Mouse (Mus musculus) gastrocnemius, postnatal 10 days (tissue): ENCODE measurements around the gene Cmtm2b. TPM values are rescaled to one million over a fixed set of nuclear protein-coding genes. Genes with fewer than 3 reads are reported as not detected.

Experiments
- DNase-seq: peaks from one replicate; pipeline ENCODE4 v3.0.0; 2021; ENCODE audit warnings: mixed read lengths
- total RNA-seq, 2 experiments: library from RNA; stranded (reverse); gene quantifications; 2 replicates each; pipeline ENCODE4 v1.2.3; 2021

The Cmtm2b gene
- total RNA-seq, 2 experiments from 2014 or later, result not detected

GRCm38 (mm10) chr8:104342426-104342825 lies 20.4 kb downstream of the Cmtm2b start:
- no peak for DNase-seq

GRCm38 (mm10) chr8:104343957-104344356 lies 21.9 kb downstream of the Cmtm2b start:
- DNase-seq, result peak; percentile 93

GRCm38 (mm10) chr8:104344622-104345021 lies 22.6 kb downstream of the Cmtm2b start:
- no peak for DNase-seq

GRCm38 (mm10) chr8:104346706-104347105 lies 24.7 kb downstream of the Cmtm2b start:
- DNase-seq, result no peak

GRCm38 (mm10) chr8:104348971-104349370 lies 26.9 kb downstream of the Cmtm2b start:
- no peak for DNase-seq

DNA sequence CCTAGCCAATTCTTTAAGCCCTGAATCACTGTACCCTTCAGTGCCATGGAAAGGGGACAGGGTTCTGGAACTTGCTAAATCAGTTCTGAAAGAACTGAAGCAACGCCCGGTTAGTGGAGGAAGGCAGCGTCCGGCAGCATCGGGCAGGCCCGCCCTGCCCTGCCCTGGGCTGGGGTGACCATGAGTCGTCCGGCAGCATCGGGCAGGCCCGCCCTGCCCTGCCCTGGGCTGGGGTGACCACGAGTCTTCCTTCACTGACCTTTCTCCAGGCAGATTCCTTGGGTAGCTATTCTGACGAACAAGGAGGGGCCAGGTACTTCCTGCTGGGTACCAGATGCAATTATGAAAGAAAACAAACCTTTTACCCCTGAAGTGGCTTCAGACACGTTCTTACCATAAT lies 28.0 kb downstream of the Cmtm2b start:
- DNase-seq, result no peak

DNA sequence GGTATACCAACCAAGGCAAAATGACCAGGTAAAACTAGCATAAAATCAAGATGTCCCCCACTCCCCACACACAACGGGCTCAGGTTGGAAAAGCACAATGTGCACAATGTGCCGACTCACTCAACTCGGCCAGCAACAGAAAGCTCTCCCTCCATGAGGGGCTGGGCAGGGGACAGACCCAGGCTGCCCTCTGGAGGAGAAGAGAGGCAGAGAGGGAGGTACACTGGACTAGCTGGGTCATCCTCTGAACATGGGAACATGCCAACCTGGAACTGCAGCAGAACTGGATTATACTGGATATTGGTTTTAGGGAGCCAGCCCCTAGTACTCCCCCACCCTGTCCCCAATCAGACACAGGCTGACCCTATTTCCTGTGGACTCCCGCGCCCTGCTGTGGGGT lies 31.2 kb downstream of the Cmtm2b start:
- DNase-seq, result no peak

GRCm38 (mm10) chr8:104354504-104354903 lies 32.5 kb downstream of the Cmtm2b start:
- DNase-seq, result no peak

DNA sequence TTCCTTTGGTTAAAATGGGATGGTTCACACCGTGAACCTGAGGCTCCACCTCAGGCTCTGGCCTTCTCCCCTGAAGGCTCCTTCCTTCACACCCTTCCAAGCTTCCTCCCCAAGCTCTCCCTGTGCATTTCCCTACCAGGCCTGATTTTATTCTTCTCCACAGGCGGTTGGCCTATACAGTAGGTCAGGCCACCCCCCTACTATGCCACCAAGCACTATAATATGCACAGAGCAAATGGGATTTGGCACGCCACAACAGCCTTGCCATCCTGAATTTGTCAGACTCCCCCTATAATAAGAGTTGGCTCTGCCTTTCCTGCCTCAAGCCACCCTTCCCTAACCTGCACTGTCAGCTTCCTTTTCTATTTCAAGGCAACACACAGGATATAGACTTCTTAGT lies 36.6 kb downstream of the Cmtm2b start:
- DNase-seq, result no peak

DNA sequence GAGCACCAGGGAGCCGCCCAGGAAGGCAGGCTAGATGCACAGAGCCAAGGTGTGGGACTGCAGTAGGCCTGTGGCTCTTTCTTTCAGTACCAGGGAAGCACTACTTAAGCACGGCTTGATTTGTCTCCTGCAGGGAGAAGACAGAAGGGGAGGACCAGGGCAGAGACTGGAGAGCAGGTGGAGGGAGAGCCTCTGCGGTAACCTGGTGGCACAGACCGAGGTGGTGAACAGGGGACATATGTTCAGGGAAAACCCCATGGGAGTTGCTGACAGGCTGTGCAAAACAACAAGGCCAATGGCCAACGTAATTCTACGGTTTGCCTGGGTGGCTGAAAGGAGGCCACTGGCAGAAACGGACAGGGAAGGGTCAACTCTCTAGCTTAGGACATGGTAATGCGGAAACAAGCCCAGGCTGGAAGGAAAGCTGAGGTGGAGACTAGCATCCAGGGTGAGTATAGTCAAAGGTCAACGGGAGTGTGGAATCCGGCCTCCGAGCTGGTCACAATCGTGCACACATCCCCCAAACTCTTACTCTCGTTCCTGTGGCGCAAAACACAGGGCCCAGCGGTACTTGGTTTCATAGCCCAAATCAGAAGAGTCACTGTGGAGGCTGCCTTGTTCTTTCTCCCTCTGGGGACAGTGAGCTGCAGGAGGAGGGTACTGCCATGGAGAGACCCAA lies 37.9 kb downstream of the Cmtm2b start:
- DNase-seq, result no peak

DNA sequence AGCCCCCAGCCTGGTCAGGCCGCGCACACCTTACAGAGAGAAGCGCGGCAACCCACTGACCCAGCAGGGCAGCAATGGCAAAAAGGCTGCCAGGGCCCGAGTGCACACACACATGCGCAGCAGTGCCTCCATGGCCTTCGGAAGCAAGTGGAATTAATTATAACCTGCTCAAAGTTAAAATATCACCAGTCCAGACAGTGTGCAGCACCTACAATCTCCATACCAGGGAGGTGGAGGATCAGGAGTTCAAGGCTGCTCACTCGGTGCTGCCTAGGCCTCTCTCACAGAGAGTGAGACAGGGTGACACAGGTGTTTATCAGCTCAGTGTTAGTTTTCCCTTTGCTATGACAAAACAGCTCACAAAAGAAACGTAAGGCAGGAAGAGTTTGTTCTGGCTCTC lies 43.7 kb downstream of the Cmtm2b start:
- no peak for DNase-seq

- DNase-seq, result no peak
Measured at GRCm38 (mm10) chr8:104367398-104367797, 45.4 kb downstream of the Cmtm2b start.

DNA sequence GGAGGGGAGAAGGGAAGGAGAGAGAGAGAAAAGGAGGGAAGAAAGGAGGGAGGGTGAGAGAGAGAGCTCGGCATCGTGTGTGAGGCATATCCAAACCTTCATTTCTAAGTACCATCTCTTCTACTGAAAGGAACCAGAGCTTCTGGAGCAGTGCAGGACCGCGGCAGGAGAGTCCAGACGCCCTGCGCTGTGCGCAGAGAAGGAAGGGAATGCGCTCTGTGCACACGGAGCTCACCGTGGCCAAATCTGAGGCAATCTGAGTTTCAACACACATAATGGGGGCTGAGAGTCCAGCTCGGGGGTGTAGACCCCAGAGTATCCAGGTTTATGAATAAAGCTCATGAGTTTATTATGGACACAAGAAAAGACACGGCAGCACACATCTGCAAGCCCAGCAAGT lies 47.6 kb downstream of the Cmtm2b start:
- no peak for DNase-seq

DNA sequence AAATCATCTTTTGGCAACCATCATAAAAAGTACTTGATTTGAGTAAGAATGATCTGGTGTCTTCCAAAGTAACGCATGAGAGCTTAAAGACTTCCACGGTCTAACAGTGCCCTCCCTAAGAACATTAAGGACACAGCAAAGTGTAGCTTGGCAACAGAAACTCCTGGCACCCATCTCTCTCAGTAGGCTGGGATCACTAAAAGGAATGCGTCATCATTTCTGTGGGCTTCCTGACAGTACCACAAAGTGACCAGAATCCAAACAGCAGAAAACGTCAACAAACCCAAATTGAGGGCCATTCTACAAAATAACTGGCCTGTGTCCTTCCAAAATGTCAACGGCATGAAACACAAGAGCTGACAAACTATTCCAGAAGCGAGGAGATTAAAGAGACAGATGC lies 48.0 kb downstream of the Cmtm2b start:
- DNase-seq, result no peak

DNA sequence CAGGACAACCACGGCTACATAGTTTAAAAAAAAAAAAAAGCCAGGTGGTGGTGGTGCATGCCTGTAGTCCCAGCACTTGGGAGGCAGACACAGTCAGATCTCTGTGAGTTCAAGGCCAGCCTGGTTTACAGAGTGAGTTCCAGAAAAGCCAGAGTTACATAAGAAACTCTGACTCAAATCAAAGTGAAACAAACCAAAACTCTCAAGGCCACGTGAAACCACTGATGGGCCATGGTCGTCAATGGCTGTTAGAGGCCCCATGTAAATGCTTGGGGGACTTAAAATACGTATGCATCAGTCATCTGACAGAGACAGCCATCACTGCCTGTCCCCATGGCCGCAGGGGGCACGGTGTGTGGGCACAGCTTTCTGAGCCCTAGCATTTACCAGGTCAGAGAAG lies 49.1 kb downstream of the Cmtm2b start:
- DNase-seq, result no peak

- DNase-seq, result no peak
Measured at GRCm38 (mm10) chr8:104373779-104374178, 51.7 kb downstream of the Cmtm2b start.

- no peak for DNase-seq
Measured at GRCm38 (mm10) chr8:104374269-104374668, 52.2 kb downstream of the Cmtm2b start.

GRCm38 (mm10) chr8:104374864-104375846 lies 53.1 kb downstream of the Cmtm2b start:
- peak; percentile 29 for DNase-seq

- DNase-seq, result no peak
Measured at GRCm38 (mm10) chr8:104375959-104376358, 53.9 kb downstream of the Cmtm2b start.

DNA sequence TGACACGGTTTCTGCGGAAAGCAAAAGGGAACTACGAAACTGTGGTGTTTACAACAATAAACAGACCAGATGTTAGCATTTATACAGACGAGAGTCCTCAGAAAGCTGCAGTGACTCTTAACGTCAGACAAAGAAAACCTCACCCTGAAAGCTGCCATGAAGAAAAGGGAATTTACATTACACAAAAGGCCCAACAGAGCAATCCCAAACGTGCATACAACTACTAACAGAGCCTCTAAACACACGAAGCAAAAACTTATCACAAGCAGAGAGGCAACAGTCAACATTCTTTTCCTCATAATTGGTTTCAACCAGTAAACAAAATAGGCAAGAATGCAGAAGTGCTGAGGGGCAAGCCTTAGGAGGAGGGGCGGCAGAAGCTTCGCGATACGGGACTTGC lies 54.6 kb downstream of the Cmtm2b start:
- no peak for DNase-seq

DNA sequence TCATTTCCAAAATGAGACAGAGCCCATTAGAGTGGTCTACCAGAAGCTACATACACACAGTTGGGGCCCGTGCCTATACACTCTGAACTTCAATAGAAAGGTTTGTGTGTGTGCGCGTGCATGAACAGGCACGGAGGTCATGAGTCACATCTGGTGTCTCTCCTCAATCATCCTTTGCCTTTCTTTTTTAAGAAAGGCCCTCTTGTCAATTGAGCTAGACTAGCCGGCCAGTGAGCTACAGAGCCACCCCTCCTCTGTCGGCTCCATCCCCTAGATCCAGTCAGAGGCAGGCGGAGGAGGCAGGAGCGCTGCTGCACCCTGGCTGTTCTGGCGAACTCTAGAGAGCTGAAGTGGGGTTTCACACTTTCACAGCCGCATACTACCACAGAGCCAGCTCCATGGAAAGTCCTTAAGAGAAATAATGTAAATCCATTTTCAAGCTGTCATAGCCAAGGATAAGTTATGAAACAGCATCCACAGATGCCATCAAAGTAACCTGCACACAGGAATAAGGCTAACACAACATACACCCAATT lies 57.3 kb downstream of the Cmtm2b start:
- no peak for DNase-seq

DNA sequence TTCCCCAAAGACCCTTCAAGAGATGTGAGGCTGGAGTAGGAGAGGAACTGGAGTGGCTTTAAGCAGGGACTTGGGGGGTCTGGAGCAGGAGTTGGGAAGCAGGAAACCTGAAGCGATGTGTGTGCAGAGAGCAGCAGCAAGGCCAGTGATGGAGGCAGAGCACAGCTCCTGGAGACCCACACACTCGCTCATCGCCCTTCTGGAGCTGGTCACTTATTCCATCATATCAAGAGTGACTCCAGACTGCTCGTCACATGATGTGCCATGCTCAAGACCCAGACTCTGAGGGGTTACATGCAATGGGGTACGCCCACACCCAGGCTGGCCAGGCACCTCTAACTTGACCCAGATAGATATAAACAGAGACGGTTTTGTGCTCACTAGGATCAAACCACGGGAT lies 58.2 kb downstream of the Cmtm2b start:
- no peak for DNase-seq
